Mouse (Mus musculus) MEL (cell line): Measurements from ENCODE around the gene Gm42517. TPM values are rescaled to one million over a fixed set of nuclear protein-coding genes. Genes with fewer than 3 reads are reported as not detected.
A peak's percentile ranks its signal among the peaks of the same experiment; 100 is the strongest.

Source experiments
- DNase-seq: peaks from one replicate; pipeline ENCODE4 v3.0.0; 2011; ENCODE audit warnings: low read depth, low spot score
- H3K27ac ChIP-seq: 2 replicates; pipeline ENCODE4 v1.5.1; 2012; ENCODE audit warnings: low read depth, mild to moderate bottlenecking, control low read depth, low read length, moderate library complexity; ENCODE audit not compliant: control insufficient read depth
- H3K27me3 ChIP-seq, 2 experiments: fragments of 150-350 bp in 1 of 2; sonication (generic) in 1 of 2; 2 replicates each; pipeline ENCODE4 v1.6.1; 2012; ENCODE audit warnings: low read length in 2 of 2, mild to moderate bottlenecking in 2 of 2, improper control_type of control experiment in 1 of 2, moderate library complexity in 1 of 2; ENCODE audit not compliant: insufficient read depth in 2 of 2, control insufficient read depth in 1 of 2
- H3K36me3 ChIP-seq, 2 experiments: 2 replicates each; pipeline ENCODE4 v1.6.1; 2012 to 2014; ENCODE audit warnings: low read length in 2 of 2, improper control_type of control experiment in 1 of 2, inconsistent platforms in 1 of 2, mild to moderate bottlenecking in 1 of 2; ENCODE audit not compliant: insufficient read depth in 2 of 2, control insufficient read depth in 1 of 2
- H3K4me1 ChIP-seq, 2 experiments: fragments of 150-350 bp in 1 of 2; sonication (generic) in 1 of 2; 2 replicates each; pipeline ENCODE4 v1.6.1; 2012; ENCODE audit warnings: low read length in 2 of 2, improper control_type of control experiment in 1 of 2, mild to moderate bottlenecking in 1 of 2; ENCODE audit not compliant: insufficient read depth in 2 of 2, control insufficient read depth in 1 of 2
- H3K4me3 ChIP-seq, 2 experiments: fragments of 150-350 bp in 1 of 2; sonication (generic) in 1 of 2; 2 replicates each; pipeline ENCODE4 v1.5.1; 2012; ENCODE audit warnings: low read depth in 2 of 2, low read length in 2 of 2, mild to moderate bottlenecking in 2 of 2, moderate library complexity in 2 of 2, control low read depth in 1 of 2, improper control_type of control experiment in 1 of 2; ENCODE audit not compliant: control insufficient read depth in 1 of 2, insufficient read depth in 1 of 2
- H3K79me2 ChIP-seq: 2 replicates; pipeline ENCODE4 v1.6.1; 2012; ENCODE audit warnings: mild to moderate bottlenecking, low read length, moderate library complexity; ENCODE audit not compliant: control insufficient read depth, poor library complexity, insufficient read depth
- H3K9ac ChIP-seq: 2 replicates; pipeline ENCODE4 v1.6.1; 2012; ENCODE audit warnings: low read depth, mild to moderate bottlenecking, control low read depth, low read length, moderate library complexity; ENCODE audit not compliant: control insufficient read depth, poor library complexity, severe bottlenecking
- H3K9me3 ChIP-seq: fragments of 150-350 bp; sonication (generic); replicated peaks from 2 replicates; pipeline ENCODE4 v1.6.1; 2012; ENCODE audit warnings: mild to moderate bottlenecking, low read length, improper control_type of control experiment, moderate library complexity; ENCODE audit not compliant: insufficient read depth
- CHD1 ChIP-seq: IDR thresholded peaks from 2 replicates; pipeline ENCODE4 v1.6.1; 2012; ENCODE audit warnings: low read depth, mild to moderate bottlenecking, inconsistent platforms, low read length, improper control_type of control experiment
- CHD2 ChIP-seq: IDR thresholded peaks from 2 replicates; pipeline ENCODE4 v1.6.1; 2011; ENCODE audit warnings: low read length, improper control_type of control experiment
- ELF1 ChIP-seq: IDR thresholded peaks from 2 replicates; pipeline ENCODE4 v1.6.1; 2014; ENCODE audit warnings: low read depth, mild to moderate bottlenecking, inconsistent platforms, low read length, improper control_type of control experiment, moderate library complexity
- EP300 ChIP-seq, 2 experiments: IDR thresholded peaks; 2 replicates each; pipeline ENCODE4 v1.6.1; 2011; ENCODE audit warnings: improper control_type of control experiment in 2 of 2, low read length in 2 of 2, low read depth in 1 of 2, mild to moderate bottlenecking in 1 of 2
- GATA1 ChIP-seq: IDR thresholded peaks from 2 replicates; pipeline ENCODE4 v1.6.1; 2011; ENCODE audit warnings: low read depth, low read length, improper control_type of control experiment
- JUND ChIP-seq: IDR thresholded peaks from 2 replicates; pipeline ENCODE4 v1.6.1; 2011; ENCODE audit warnings: low read depth, mild to moderate bottlenecking, improper control_type of control experiment, low read length
- MAX ChIP-seq: IDR thresholded peaks from 2 replicates; pipeline ENCODE4 v1.6.1; 2011; ENCODE audit warnings: low read length, improper control_type of control experiment
- MEF2A ChIP-seq: IDR thresholded peaks from 2 replicates; pipeline ENCODE4 v1.6.1; 2014; ENCODE audit warnings: low read depth, mild to moderate bottlenecking, inconsistent platforms, low read length, improper control_type of control experiment; ENCODE audit not compliant: poor library complexity, insufficient replicate concordance, severe bottlenecking; ENCODE audit errors: extremely low read depth
- MYB ChIP-seq: IDR thresholded peaks from 2 replicates; pipeline ENCODE4 v1.6.1; 2011; ENCODE audit warnings: mild to moderate bottlenecking, low read depth, low read length, improper control_type of control experiment
- NELFE ChIP-seq: IDR thresholded peaks from 2 replicates; pipeline ENCODE4 v1.6.1; 2011; ENCODE audit warnings: low read depth, low read length, improper control_type of control experiment
- NRF1 ChIP-seq: IDR thresholded peaks from 2 replicates; pipeline ENCODE4 v1.6.1; 2014; ENCODE audit warnings: low read depth, mild to moderate bottlenecking, inconsistent platforms, low read length, improper control_type of control experiment, moderate library complexity; ENCODE audit not compliant: poor library complexity, insufficient read depth, severe bottlenecking
- POLR2A ChIP-seq, 2 experiments: IDR thresholded peaks; 2 replicates each; pipeline ENCODE4 v1.6.1; 2011 to 2012; ENCODE audit warnings: low read length in 2 of 2, mild to moderate bottlenecking in 2 of 2, control low read depth in 1 of 2, improper control_type of control experiment in 1 of 2, low read depth in 1 of 2, moderate library complexity in 1 of 2; ENCODE audit not compliant: control insufficient read depth in 1 of 2, insufficient read depth in 1 of 2, poor library complexity in 1 of 2
- POLR2AphosphoS2 ChIP-seq: IDR thresholded peaks from 2 replicates; pipeline ENCODE4 v1.6.1; 2011; ENCODE audit warnings: low read length, improper control_type of control experiment
- SIN3A ChIP-seq: IDR thresholded peaks from 2 replicates; pipeline ENCODE4 v1.6.1; 2012; ENCODE audit warnings: low read length, improper control_type of control experiment, inconsistent platforms
- SMC3 ChIP-seq: IDR thresholded peaks from 2 replicates; pipeline ENCODE4 v1.6.1; 2011; ENCODE audit warnings: low read depth, low read length, improper control_type of control experiment
- TAL1 ChIP-seq: IDR thresholded peaks from 2 replicates; pipeline ENCODE4 v1.6.1; 2012; ENCODE audit warnings: mild to moderate bottlenecking, inconsistent platforms, low read length, moderate library complexity, mixed read lengths
- TCF12 ChIP-seq: IDR thresholded peaks from 2 replicates; pipeline ENCODE4 v1.6.1; 2014; ENCODE audit warnings: low read depth, mild to moderate bottlenecking, inconsistent platforms, low read length, improper control_type of control experiment, moderate library complexity
- UBTF ChIP-seq: IDR thresholded peaks from 2 replicates; pipeline ENCODE4 v1.6.1; 2012; ENCODE audit warnings: low read depth, mild to moderate bottlenecking, inconsistent platforms, low read length, improper control_type of control experiment, moderate library complexity, borderline replicate concordance; ENCODE audit not compliant: insufficient read depth
- ZNF384 ChIP-seq: IDR thresholded peaks from 2 replicates; pipeline ENCODE4 v1.6.1; 2012; ENCODE audit warnings: low read depth, mild to moderate bottlenecking, inconsistent platforms, low read length, improper control_type of control experiment
- polyA plus RNA-seq, 2 experiments: library from polyadenylated mRNA; stranded (reverse) in 1 of 2; unstranded in 1 of 2; fragments of >175 nt in 1 of 2; fragments of >200 nt in 1 of 2; gene quantifications; 2 replicates each; pipeline versions ENCODE4 v1.2.1 to v1.2.4; 2012; ENCODE audit warnings: low replicate concordance in 2 of 2, low read depth in 1 of 2; ENCODE audit not compliant: insufficient read length in 2 of 2, insufficient read depth in 1 of 2, missing spikeins in 1 of 2
- total RNA-seq: library from RNA; depleted of rRNA; stranded (reverse); fragments of 300-350 nt; gene quantifications from 2 replicates; pipeline ENCODE4 v1.2.3, GENCODE M21; 2012

Gm42517 gene
- total and polyA plus RNA-seq, 3 experiments, result not detected

- TF ChIP-seq MAX (no peak), EP300 (IDR thresholded peaks at IDR 0.05; ENCODE audit: low read depth in 1 of 2, low read length in 2 of 2) (no peak), GATA1 (no peak), ELF1 (no peak), SMC3 (no peak), SIN3A (no peak), POLR2AphosphoS2 (no peak)
- Histone ChIP-seq H3K9me3 (no peaks in the 10 kb centered on the region), H3K4me3 (no peak overlapping the region), H3K4me1 (no peaks in the 10 kb centered on the region), H3K9ac (no peak overlapping the region), H3K36me3 (no peaks in the 10 kb centered on the region), H3K27me3 (no peaks in the 10 kb centered on the region), H3K27ac (no peak overlapping the region), H3K79me2 (no peaks in the 10 kb centered on the region)
- no peak for DNase-seq
Measured at GRCm38 (mm10) chr5:108357862-108358261, 9.9 kb downstream of the Gm42517 start.

DNA sequence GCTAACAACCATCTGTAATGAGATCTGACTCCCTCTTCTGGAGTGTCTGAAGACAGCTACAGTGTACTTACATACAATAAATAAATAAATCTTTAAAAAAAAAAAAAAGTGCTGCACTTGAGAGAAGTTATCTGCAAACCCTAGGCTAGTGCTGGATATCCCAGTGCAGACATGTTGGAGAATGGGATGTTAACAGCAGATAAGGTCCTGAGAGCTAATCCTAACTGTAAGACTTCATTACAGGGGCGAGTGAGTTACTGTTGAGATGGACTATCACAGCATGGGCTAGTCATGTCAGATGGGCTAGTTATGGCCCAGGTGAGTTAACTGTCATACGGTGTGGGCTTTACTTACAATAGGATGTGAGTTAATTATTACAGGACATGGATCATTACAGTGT lies 13.7 kb downstream of the Gm42517 start:
- no peaks in the 10 kb centered on the region for H3K79me2 ChIP-seq
- peak; percentile 23 for DNase-seq
- no peaks in the 10 kb centered on the region for H3K4me1 ChIP-seq
- no peak overlapping the region for H3K9ac ChIP-seq
- no peak overlapping the region for H3K4me3 ChIP-seq
- no peak overlapping the region for H3K27ac ChIP-seq
- TF ChIP-seq CHD1, result no peak
- TF ChIP-seq EP300 (IDR thresholded peaks at IDR 0.05; ENCODE audit: low read depth in 1 of 2, low read length in 2 of 2), result peak; percentile 16 to 22; a peak in 1 of 4 replicates
- TF ChIP-seq CHD2, result no peak
- H3K9me3 ChIP-seq, result no peaks in the 10 kb centered on the region
- no peaks in the 10 kb centered on the region for H3K27me3 ChIP-seq
- no peaks in the 10 kb centered on the region for H3K36me3 ChIP-seq

DNA sequence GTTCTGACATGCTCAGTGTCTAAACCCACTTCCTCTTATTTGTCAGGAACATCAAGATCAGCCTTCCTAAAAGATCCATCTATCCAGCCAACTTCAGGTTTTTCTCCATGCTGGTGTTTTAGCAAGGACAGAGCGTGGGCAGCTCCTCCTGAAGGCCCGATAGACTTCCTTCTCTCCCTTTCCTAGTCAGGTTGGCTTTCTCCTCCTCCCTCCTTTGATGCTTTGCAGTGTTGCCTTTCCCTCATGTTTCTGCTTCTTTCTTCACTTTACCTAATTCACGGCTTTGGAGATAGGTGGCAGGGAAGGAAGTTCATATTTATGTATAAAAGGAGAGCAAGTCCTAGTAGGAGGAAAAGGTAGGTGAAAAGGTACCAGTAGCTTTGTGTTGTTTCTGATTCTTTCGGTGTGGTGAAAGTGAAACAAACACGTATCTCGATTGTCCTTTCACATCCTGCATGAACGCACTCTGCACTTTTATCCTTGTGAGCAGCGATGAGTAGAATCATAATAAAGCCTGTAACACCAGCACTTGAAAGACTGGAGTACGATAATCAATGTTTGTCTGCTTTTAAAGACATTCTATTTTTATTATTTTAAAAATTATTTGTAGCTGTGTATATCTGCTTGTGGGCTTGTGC lies 18.1 kb downstream of the Gm42517 start:
- no peaks in the 10 kb centered on the region for H3K79me2 ChIP-seq
- H3K9me3 ChIP-seq, result no peaks in the 10 kb centered on the region
- no peak overlapping the region for H3K9ac ChIP-seq
- no peak overlapping the region for H3K27ac ChIP-seq
- H3K27me3 ChIP-seq, result no peaks in the 10 kb centered on the region
- no peaks in the 10 kb centered on the region; a peak in 1 of 4 replicates for H3K36me3 ChIP-seq
- no peak for DNase-seq
- H3K4me3 ChIP-seq, result no peak overlapping the region
- TF ChIP-seq SMC3 (no peak), MYB (no peak), ZNF384 (no peak), TCF12 (no peak), MEF2A (no peak), POLR2A (IDR thresholded peaks at IDR 0.05; ENCODE audit: control insufficient read depth in 1 of 2, insufficient read depth in 1 of 2, low read depth in 1 of 2, low read length in 2 of 2, poor library complexity in 1 of 2) (no peak), UBTF (no peak), GATA1 (no peak), NELFE (no peak), TAL1 (no peak), NRF1 (no peak), JUND (no peak)
- H3K4me1 ChIP-seq, result no peaks in the 10 kb centered on the region
